Mouse (Mus musculus) macrophage (primary cell): Measurements from ENCODE around the gene Herpud1. TPM values are rescaled to one million over a fixed set of nuclear protein-coding genes. Genes with fewer than 3 reads are reported as not detected.

Source experiments
- H3K27ac ChIP-seq: fragments of 350-480 bp; formaldehyde crosslinking; 2 replicates; pipeline ENCODE4 v1.9.0; 2021
- H3K36me3 ChIP-seq: fragments of 350-480 bp; formaldehyde crosslinking; 2 replicates; pipeline ENCODE4 v1.9.0; 2021; ENCODE audit errors: inconsistent target
- H3K4me3 ChIP-seq: fragments of 350-480 bp; formaldehyde crosslinking; 2 replicates; pipeline ENCODE4 v1.9.0; 2021; ENCODE audit errors: inconsistent target
- H3K79me2 ChIP-seq: fragments of 350-480 bp; formaldehyde crosslinking; 2 replicates; pipeline ENCODE4 v1.9.0; 2021; ENCODE audit errors: inconsistent target
- WGBS: methylation state at CpG from one replicate; pipeline ENCODE4 v1.1.7; 2026; ENCODE audit warnings: inconsistent platforms; ENCODE audit not compliant: missing documents; 5-methylcytosine and 5-hydroxymethylcytosine counted together
- polyA plus RNA-seq: library from polyadenylated mRNA; stranded (reverse); fragments of 250-400 nt; gene quantifications from 3 replicates; pipeline ENCODE4 v1.2.4, GENCODE M21; 2018; ENCODE audit warnings: inconsistent platforms

Gene Herpud1
- polyA plus RNA-seq, 1 experiment from 2014 or later, result 22.0 TPM

DNA sequence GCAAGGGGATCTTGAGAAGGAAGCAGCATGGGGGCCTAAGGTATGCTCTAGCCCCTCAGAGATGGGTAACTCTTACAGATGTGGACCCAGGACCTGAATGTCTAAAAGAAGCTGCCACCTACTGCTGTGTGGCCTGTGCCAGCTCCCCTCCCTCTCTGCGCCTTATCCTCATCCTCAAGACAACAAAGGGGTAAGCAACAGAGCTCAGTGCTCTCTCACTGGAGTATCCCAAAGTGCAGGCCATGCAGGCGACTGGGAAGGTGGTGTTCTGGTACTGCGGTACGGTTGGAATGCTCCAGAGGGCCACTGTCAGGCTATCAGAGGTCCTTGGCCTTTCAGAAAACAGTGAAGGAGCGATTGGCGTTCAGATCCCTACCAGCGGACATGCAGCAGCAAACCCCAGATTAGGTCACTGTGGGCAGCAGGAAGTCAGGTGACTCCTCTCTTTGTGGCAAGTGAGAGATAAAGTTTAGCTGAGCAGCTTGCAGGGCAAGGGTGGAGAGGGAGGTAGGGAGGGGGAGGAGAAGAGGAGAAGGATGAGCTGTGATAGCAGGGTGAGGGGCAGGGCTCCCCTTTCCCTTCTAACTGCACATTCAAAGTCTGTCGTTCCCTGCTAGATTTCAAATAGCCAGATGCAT is 22.3 kb downstream of the Herpud1 start:
- H3K79me2 ChIP-seq, result no peaks in the 10 kb centered on the region
- 63% methylated on average over 8 of the region's 8 CpGs for whole genome bisulfite sequencing
- no peak overlapping the region for H3K4me3 ChIP-seq
- H3K27ac ChIP-seq, result no peak overlapping the region
- H3K36me3 ChIP-seq, result no peaks in the 10 kb centered on the region

DNA sequence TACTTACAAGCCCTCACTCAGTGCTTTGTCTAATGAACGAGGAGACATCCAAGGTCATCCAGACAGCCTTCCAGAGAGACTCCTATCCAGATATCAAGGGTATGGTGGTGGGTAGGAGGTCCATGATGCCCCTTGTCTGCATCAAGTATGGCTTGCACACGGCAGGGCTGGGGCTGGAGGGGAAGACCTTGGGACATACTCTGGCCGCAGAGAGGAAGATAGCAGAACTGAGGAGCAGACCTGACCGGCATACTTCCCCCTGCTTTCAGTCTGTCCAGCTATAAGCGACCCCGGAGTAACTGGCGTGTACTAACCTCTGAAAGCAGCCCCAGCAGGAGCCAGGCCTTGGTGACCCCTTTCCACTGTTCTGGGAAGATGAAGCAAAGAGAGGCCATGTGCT is 23.3 kb downstream of the Herpud1 start:
- Histone ChIP-seq H3K27ac (no peak overlapping the region), H3K36me3 (no peaks in the 10 kb centered on the region), H3K4me3 (no peak overlapping the region), H3K79me2 (no peaks in the 10 kb centered on the region)
- 77% methylated on average over 7 of the region's 7 CpGs for WGBS

DNA sequence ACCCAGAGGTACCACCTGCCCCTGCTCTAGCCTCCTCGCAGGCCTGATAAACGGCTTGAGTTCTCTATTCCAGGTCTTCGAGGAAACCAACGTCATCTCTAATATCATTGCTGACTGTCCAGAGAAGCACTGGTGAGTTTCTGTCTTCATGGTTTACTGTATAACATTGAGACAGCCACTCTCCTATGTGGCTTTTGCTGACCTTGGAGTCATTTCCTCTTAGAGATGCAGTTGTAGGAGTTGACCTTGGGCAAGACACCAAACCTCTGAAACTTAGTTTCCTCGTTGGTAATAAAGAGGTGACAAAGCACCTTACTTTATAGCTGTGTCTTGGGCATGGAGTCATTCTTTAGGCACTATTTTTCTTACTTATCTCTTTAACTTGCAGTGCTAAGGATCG is 26.3 kb downstream of the Herpud1 start:
- Histone ChIP-seq H3K27ac (no peak overlapping the region), H3K36me3 (no peaks in the 10 kb centered on the region), H3K4me3 (no peak overlapping the region), H3K79me2 (no peaks in the 10 kb centered on the region)
- WGBS, result 50% methylated on average over 6 of the region's 6 CpGs

DNA sequence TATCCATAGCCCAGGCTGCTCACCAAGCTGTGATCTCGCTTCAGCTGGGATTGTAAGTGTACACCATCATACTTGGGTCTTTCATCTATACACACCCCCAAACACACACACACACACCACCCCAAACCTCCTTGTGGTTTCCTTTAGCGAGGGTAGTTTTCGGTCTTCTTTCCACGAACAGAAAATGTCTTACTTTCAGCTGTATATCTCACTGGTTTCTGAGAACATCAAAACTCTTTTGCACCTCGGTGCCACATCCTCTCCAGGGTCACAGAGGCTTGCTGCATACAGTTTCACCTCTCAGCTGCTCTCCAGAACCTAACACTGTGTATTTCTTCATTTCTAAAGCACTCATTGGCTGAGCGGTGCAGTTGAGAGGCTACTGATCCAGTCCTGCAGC is 27.3 kb downstream of the Herpud1 start:
- no peaks in the 10 kb centered on the region for H3K79me2 ChIP-seq
- H3K4me3 ChIP-seq, result no peak overlapping the region
- no peaks in the 10 kb centered on the region for H3K36me3 ChIP-seq
- no peak overlapping the region for H3K27ac ChIP-seq
- 58% methylated on average over 5 of the region's 6 CpGs for WGBS

DNA sequence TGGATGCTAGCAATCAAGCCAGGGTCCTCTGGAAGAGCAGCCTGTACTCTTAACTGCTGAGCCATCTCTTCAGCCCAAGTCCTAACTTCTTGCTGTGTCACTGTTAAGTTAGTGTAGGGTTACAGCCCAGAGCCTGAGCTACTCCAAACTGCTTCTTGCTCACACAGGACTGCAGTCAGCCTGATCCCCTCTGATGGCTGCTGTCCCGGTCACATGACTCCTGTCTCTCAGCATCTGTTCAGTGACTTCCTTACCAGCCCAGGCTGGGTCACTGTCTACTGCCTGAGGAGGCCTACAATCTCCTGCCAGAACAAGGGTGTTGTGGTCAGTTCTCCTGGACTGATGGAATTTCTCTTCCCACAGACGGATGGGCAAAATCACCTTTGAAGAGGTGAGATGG is 29.0 kb downstream of the Herpud1 start:
- no peak overlapping the region for H3K27ac ChIP-seq

DNA sequence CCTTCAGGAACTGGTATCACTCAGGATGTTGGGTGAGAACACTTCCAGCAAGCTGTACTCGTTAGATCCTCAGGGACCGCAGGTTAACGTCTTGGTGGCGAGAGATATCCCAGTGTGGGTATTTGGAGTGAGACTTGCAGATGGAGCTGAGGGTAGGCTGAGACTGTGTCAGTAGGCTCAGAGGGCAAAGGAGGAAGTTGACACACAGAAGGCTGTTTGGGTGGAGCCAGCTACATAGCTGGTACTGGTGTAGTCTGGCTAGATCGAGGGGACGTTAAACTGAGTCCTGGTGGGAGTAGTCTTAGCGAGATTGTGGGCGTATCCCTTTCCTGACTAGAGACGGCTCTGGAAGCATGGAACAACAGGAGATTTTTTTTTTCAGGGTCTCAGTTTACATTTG is 31.8 kb downstream of the Herpud1 start:
- no peak overlapping the region for H3K27ac ChIP-seq

More for the DNA sequence above, 29.0 kb downstream of the Herpud1 start:
- no peaks in the 10 kb centered on the region for H3K36me3 ChIP-seq
- H3K4me3 ChIP-seq, result no peak overlapping the region
- WGBS, result 36% methylated on average over 2 of the region's 2 CpGs
- H3K79me2 ChIP-seq, result no peaks in the 10 kb centered on the region

DNA sequence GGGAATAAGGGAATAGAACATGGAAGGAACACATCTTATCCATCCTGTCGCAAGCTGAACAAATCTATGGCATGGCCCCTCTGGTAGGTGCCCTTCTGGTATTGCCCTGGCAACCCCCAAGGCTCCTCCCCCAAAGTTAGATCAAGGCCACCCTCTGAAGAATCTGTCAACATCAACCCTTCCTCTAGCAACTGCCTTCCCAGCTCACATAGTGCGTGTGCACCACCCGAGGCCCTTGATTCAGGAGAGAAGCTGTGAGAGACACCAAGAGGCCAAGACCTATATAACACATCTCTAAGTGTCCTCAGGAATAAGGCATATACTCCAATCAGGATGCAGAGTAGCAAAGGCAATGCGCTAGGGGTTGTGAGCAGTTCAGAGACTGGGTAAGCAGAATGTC is 36.0 kb downstream of the Herpud1 start:
- WGBS, result 96% methylated on average over 4 of the region's 4 CpGs
- Histone ChIP-seq H3K79me2 (no peaks in the 10 kb centered on the region), H3K27ac (no peak overlapping the region), H3K36me3 (no peaks in the 10 kb centered on the region), H3K4me3 (no peak overlapping the region)

More for the DNA sequence above, 31.8 kb downstream of the Herpud1 start:
- Histone ChIP-seq H3K79me2 (no peaks in the 10 kb centered on the region), H3K36me3 (no peaks in the 10 kb centered on the region), H3K4me3 (no peak overlapping the region)
- 28% methylated on average over 9 of the region's 9 CpGs for WGBS

DNA sequence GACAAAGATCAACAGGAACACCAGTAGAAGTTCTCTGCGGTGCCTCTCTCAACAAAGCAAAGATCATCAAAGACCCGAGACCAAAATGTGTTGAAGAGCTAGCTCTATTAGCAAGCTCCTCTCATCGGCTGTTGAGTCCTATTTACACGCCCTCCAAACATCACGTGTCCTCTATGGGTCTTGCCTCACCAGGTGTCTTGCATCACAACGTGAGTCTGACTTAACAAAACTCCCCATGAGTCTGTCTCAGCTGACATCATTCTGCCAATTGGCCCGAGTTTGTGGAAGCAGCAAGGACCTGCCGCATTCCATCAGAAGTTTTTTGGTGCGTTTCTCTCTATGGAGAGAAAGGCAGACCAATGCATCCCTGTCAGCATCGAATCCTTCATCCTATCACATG is 41.7 kb downstream of the Herpud1 start:
- WGBS, result 59% methylated on average over 10 of the region's 10 CpGs

DNA sequence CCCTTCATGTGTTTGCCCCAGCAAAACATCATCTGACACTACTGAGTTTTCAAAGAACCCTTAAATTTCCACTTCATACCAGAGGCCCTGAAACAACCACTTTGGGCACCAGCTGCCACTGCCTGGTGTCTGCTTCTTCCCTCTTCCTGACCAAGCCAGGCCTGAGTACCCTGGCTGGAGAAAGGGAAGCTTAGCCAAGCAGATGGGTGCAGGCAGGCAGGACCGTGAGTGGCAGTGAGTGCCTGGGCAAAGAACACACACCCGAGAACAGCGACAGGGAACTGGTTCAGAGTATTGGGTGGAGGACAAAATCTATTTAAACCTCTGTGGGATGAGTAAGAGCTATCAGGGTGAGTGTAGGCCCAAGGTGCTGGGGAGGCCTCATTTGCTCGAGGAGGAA is 42.2 kb downstream of the Herpud1 start:
- Histone ChIP-seq H3K4me3 (no peak overlapping the region), H3K36me3 (no peaks in the 10 kb centered on the region; the same call in 1 of the 2 replicates), H3K79me2 (peaks cover 6% of the 10 kb centered on the region; the same call in 1 of the 2 replicates), H3K27ac (no peak overlapping the region)
- 69% methylated on average over 4 of the region's 4 CpGs for WGBS

More for the DNA sequence above, 41.7 kb downstream of the Herpud1 start:
- H3K79me2 ChIP-seq, result peaks cover 2% of the 10 kb centered on the region; the same call in 1 of the 2 replicates
- H3K36me3 ChIP-seq, result no peaks in the 10 kb centered on the region; the same call in 1 of the 2 replicates
- H3K4me3 ChIP-seq, result no peak overlapping the region
- no peak overlapping the region for H3K27ac ChIP-seq

DNA sequence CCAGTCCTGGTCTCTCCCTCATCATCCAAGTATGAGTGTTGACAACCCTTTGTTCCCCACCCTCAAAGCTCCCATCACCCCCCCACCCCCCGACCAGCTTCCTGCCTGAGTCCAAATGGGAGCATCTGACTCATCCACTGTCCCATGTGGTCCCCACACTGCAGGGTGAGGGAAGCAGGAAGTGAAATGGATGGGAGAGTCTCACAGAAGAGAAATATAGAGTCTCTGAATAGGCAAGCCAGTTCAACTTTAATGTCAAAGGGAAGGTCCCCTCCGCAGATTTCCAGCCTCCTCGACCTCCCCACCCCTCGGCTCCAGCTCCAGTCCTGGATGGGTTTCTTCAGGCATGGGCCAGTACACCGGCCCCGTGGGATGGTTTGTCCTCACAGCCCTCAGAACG is 43.1 kb downstream of the Herpud1 start:
- no peak overlapping the region for H3K4me3 ChIP-seq
- WGBS, result 79% methylated on average over 7 of the region's 7 CpGs
- peaks cover 14% of the 10 kb centered on the region; the same call in 1 of the 2 replicates for H3K79me2 ChIP-seq
- no peak overlapping the region for H3K27ac ChIP-seq
- H3K36me3 ChIP-seq, result no peaks in the 10 kb centered on the region; the same call in 1 of the 2 replicates

DNA sequence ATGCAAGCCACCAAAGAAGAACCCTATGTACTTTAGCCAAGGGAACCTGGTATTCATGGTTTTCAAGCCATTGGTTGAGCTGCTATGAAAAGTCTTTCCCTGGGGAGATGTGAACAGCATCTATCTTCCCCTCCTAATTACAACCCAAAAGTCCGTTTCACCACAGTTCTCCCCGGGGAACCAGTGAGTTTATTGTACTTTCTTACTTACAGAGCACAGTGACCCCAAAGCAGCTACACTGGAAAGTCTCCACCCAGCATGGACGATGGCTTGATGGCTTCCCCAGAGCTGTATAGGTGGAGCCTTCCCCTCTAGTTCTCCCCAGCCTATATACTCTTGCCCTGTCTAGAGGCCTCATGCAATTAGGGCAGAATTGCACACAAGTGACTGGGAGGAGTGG is 46.0 kb downstream of the Herpud1 start:
- H3K4me3 ChIP-seq, result no peak overlapping the region
- no peak overlapping the region for H3K27ac ChIP-seq
- no peaks in the 10 kb centered on the region; the same call in 1 of the 2 replicates for H3K36me3 ChIP-seq
- WGBS, result 88% methylated on average over 3 of the region's 3 CpGs
- peaks cover 42% of the 10 kb centered on the region for H3K79me2 ChIP-seq

DNA sequence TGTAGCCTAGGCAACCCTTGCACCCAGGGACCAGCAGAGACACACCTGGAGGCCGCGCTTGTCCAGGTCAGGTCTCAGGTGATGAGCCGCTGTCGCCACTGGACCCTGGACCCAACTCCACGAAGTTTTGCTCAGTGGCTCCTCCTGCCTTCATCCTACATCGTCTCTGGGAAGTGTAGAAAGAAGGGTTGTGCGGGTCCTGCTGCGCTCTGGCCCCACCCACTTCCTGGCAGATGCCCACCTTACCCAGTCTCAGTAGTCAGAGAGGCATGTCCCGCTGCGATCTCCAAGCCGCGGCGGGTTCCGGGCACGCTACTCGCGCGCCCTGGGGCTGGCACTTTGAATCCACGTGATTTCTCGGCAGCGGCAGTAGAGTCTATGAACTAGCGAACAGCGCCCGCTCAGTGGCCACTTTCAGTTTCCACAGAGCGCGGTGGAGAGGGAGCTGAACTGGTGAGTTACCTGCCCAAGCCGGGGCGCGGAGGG is 47.8 kb downstream of the Herpud1 start, which contains the start of gene Nlrc5:
Nlrc5 (plus strand) TSS at position 376 of the 486 bp plus-strand sequence.
- Histone ChIP-seq H3K36me3 (no peaks in the 10 kb centered on the region; the same call in 1 of the 2 replicates), H3K27ac (peak within 1 kb of the TSS; percentile 66), H3K79me2 (peaks cover 60% of the 10 kb centered on the region), H3K4me3 (peak within 1 kb of the TSS; percentile 78)
- WGBS, result 0% methylated on average over 29 of the region's 29 CpGs

DNA sequence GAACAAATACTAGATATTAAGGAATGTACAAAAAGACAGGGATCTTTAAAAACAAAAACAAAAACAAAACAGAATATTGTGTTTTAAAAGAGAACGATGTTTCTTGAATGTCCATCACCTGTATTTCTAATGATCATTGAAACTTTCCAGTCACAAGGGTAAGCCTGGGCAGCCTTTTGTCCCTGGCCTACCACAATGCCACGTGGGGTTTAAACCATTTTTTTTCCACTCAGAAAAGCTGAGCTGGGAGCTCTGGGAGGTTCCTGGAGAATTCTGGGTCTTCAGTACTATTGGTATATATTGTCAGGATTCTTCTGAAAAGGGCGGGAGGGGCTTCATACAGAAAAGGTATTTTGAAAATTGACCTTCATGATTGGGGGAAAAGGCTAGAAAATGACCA is 48.7 kb downstream of the Herpud1 start:
- Histone ChIP-seq H3K79me2 (peaks cover 70% of the 10 kb centered on the region), H3K4me3 (peak overlapping the region; percentile 78), H3K27ac (peak overlapping the region; percentile 66), H3K36me3 (no peaks in the 10 kb centered on the region; the same call in 1 of the 2 replicates)
- WGBS, result 55% methylated on average over 3 of the region's 3 CpGs

DNA sequence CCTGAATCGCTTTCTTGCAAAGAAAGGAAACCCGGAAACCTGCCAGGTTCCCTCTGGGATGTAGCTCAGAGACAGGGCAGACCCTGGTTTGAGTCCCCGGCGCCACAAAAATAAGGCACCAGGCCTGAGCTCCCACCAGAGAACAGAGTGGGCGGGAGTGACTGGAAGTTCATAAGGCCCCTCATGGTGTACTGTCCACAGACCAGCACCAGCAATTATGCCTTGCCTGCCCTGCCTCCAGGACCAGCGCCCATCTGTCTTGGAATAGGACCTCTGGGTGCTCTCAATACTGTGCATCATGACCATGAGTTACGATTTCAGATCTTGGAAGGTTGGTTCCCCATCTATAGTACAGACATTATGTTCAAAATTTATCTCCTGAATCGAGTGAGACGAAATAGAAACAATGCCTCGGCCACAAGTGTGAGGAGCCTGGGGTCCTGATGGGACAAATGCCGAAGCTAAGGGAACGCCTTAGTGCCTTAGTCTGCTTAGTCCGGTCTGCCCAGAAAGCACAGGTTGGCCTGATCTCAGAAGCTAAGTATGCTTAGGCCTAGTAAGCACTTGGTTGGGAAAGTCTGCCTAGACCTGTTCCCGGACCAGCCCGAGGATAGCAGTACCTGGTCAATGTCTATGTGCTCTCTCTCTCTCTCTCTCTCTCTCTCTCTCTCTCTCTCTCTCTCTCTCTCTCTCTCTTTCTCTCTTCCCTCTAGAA is 49.3 kb downstream of the Herpud1 start:
- Histone ChIP-seq H3K79me2 (peaks cover 76% of the 10 kb centered on the region), H3K27ac (no peak overlapping the region), H3K4me3 (peak overlapping the region; percentile 78; the same call in 1 of the 2 replicates), H3K36me3 (no peaks in the 10 kb centered on the region; the same call in 1 of the 2 replicates)
- WGBS, result 91% methylated on average over 15 of the region's 15 CpGs

DNA sequence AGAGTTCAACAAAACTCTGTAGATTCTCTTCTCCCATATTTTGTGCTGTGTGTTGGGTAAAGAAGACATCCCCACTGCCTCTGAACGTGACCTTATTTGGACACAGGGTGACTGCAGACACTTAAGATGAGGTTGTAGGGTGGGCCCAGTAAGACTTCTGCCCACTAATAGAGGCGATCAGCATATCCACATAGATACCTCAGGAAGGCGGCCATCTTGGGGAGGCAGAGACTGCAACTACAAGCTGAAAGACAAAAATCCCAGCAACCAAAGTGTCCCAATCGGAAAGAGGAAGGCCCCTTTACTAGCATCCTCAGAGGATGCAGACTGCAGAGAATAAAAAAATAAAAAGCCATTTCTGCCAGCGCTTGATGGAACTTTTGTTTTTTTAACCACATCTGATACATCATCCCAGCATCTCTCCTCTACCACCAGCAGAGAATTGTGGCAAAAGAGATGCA is 49.9 kb downstream of the Herpud1 start:
- H3K36me3 ChIP-seq, result no peaks in the 10 kb centered on the region; the same call in 1 of the 2 replicates
- no peak overlapping the region for H3K4me3 ChIP-seq
- WGBS, result 95% methylated on average over 5 of the region's 5 CpGs
- H3K27ac ChIP-seq, result no peak overlapping the region
- peaks cover 82% of the 10 kb centered on the region for H3K79me2 ChIP-seq
